Mouse (Mus musculus): ENCODE data around the gene Csnk1g2.

The Csnk1g2 gene

GRCm38 (mm10) chr10:80665016-80665380 lies 42.4 kb downstream of the Csnk1g2 start:
- no peak for DNase-seq (ENCODE audit: low spot score in 2 of 2)

GRCm38 (mm10) chr10:80665459-80665858 lies 42.8 kb downstream of the Csnk1g2 start:
- DNase-seq (ENCODE audit: low spot score in 2 of 2) = no peak

- no peak for DNase-seq (ENCODE audit: low spot score in 2 of 2)
Measured at GRCm38 (mm10) chr10:80665981-80666733, 43.5 kb downstream of the Csnk1g2 start.

GRCm38 (mm10) chr10:80666837-80667412 lies 44.3 kb downstream of the Csnk1g2 start:
- no peak for DNase-seq (ENCODE audit: low spot score in 2 of 2)

GRCm38 (mm10) chr10:80668614-80669013 lies 46.0 kb downstream of the Csnk1g2 start:
- DNase-seq (ENCODE audit: low spot score in 2 of 2) = no peak

- DNase-seq (ENCODE audit: low spot score in 2 of 2) = no peak
Measured at GRCm38 (mm10) chr10:80669018-80669417, 46.4 kb downstream of the Csnk1g2 start.

- no peak for DNase-seq (ENCODE audit: low spot score in 2 of 2)
Measured at GRCm38 (mm10) chr10:80669737-80670485, 47.3 kb downstream of the Csnk1g2 start.

GRCm38 (mm10) chr10:80670531-80670930 lies 47.9 kb downstream of the Csnk1g2 start:
- DNase-seq (ENCODE audit: low spot score in 2 of 2) = no peak

GRCm38 (mm10) chr10:80671251-80671650 lies 48.6 kb downstream of the Csnk1g2 start:
- DNase-seq (ENCODE audit: low spot score in 2 of 2) = no peak

GRCm38 (mm10) chr10:80671936-80672690 lies 49.5 kb downstream of the Csnk1g2 start:
- DNase-seq (ENCODE audit: low spot score in 2 of 2) = no peak

- no peak for DNase-seq (ENCODE audit: low spot score in 2 of 2)
Measured at GRCm38 (mm10) chr10:80673690-80674089, 51.1 kb downstream of the Csnk1g2 start.

- DNase-seq (ENCODE audit: low spot score in 2 of 2) = no peak
Measured at GRCm38 (mm10) chr10:80674161-80674711, 51.6 kb downstream of the Csnk1g2 start.

GRCm38 (mm10) chr10:80674851-80675404 lies 52.3 kb downstream of the Csnk1g2 start:
- DNase-seq (ENCODE audit: low spot score in 2 of 2) = no peak

- no peak for DNase-seq (ENCODE audit: low spot score in 2 of 2)
Measured at GRCm38 (mm10) chr10:80675405-80676197, 53.0 kb downstream of the Csnk1g2 start.

GRCm38 (mm10) chr10:80676198-80676928 lies 53.7 kb downstream of the Csnk1g2 start:
- peak; percentile 99 for DNase-seq (ENCODE audit: low spot score in 2 of 2)

GRCm38 (mm10) chr10:80677128-80677875 lies 54.7 kb downstream of the Csnk1g2 start:
- DNase-seq (ENCODE audit: low spot score in 2 of 2) = no peak

- peak; percentile 72 to 73 for DNase-seq (ENCODE audit: low spot score in 2 of 2)
Measured at GRCm38 (mm10) chr10:80677942-80678436, 55.4 kb downstream of the Csnk1g2 start, which contains the start of gene Mknk2. Mknk2 (minus strand) TSS chr10:80678112.

GRCm38 (mm10) chr10:80678601-80679377 lies 56.2 kb downstream of the Csnk1g2 start:
- DNase-seq (ENCODE audit: low spot score in 2 of 2) = no peak
